Mouse (Mus musculus): ENCODE data around the gene 4930507D05Rik. TPM values are rescaled to one million over a fixed set of nuclear protein-coding genes. Genes with fewer than 3 reads are reported as not detected.
"Not testable (repeated sequence)": the region's sequence is repeated elsewhere in the genome, so short reads cannot be mapped to it uniquely, and the experiment has no call there.

Gene 4930507D05Rik
- polyA plus RNA-seq, 1 experiment = 0.27 TPM

GRCm38 (mm10) chr10:62422255-62422654 lies 27.0 kb upstream of the 4930507D05Rik start, which contains the start of gene Hkdc1:
Gene Hkdc1, minus strand, starts transcription at chr10:62422491.
- Histone ChIP-seq H3K4me3 (ENCODE audit: control insufficient read depth, insufficient read depth, low read length) (no peak within 1 kb of the TSS), H3K27ac (ENCODE audit: control insufficient read depth, insufficient read depth, low read length) (no peak within 1 kb of the TSS), H3K27me3 (ENCODE audit: control insufficient read depth, insufficient read depth, low read length) (no peaks in the 10 kb centered on the region), H3K4me1 (replicated peaks; ENCODE audit: control insufficient read depth, insufficient read depth, low read length) (no peaks in the 10 kb centered on the region), H3K36me3 (ENCODE audit: control insufficient read depth, insufficient read depth, low read length) (no peaks in the 10 kb centered on the region)
- no peak for DNase-seq
- TF ChIP-seq CTCF (IDR thresholded peaks at IDR 0.05; ENCODE audit: borderline replicate concordance, control insufficient read depth, extremely low read depth, insufficient read depth, low read length, poor library complexity) (no peak), POLR2A (IDR thresholded peaks at IDR 0.05; ENCODE audit: control insufficient read depth, extremely low read depth, insufficient read depth, low read length, poor library complexity) (no peak)
- 76% methylated on average over 15 of the region's 15 CpGs for WGBS

DNA sequence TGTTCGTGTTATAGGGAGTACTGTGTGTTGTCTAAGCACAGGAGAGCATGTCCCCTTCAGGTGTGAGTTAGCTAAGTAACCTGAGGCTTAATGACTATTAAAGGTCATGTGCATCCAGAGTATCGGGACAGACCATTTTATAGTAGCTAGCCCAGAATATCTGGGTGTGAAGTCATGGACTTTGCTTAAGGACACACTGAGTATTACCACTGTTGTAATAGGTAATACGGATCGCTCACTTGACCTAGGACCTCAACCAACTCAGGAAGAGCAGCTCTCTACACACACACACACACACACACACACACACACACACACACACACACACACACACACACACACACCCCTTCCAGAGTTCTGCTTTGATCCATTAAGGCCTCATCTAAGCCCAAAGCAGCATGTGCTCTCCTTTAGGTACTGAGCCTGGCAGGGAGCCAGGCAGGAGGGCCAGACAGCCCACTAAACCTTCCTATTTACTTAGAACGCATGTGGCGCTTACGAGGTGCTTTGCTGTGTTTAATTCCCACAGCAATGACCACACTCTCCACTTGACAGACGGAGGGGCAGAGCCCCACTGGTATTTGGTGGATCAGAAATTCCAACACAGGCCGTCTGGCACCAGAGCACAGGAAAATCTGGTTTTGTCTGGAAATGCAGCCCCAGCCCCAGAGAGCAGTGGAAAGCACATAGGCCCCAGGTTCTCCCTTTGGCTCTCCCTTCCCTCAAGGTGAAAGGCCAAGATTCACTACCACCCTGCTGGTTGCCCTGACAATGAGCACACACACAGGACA lies 24.0 kb upstream of the 4930507D05Rik start:
- Histone ChIP-seq H3K27ac (ENCODE audit: control insufficient read depth, insufficient read depth, low read length) (no peak overlapping the region), H3K4me3 (ENCODE audit: control insufficient read depth, insufficient read depth, low read length) (no peak overlapping the region), H3K36me3 (ENCODE audit: control insufficient read depth, insufficient read depth, low read length) (peaks cover 17% of the 10 kb centered on the region), H3K27me3 (ENCODE audit: control insufficient read depth, insufficient read depth, low read length) (no peaks in the 10 kb centered on the region), H3K4me1 (replicated peaks; ENCODE audit: control insufficient read depth, insufficient read depth, low read length) (no peaks in the 10 kb centered on the region)
- DNase-seq = no peak
- WGBS = 73% methylated on average over 9 of the region's 9 CpGs
- TF ChIP-seq CTCF (IDR thresholded peaks at IDR 0.05; ENCODE audit: borderline replicate concordance, control insufficient read depth, extremely low read depth, insufficient read depth, low read length, poor library complexity) (no peak), POLR2A (IDR thresholded peaks at IDR 0.05; ENCODE audit: control insufficient read depth, extremely low read depth, insufficient read depth, low read length, poor library complexity) (no peak)

- peaks cover 62% of the 10 kb centered on the region for H3K36me3 ChIP-seq (ENCODE audit: control insufficient read depth, insufficient read depth, low read length)
- DNase-seq = no peak
- no peak for TF ChIP-seq POLR2A (IDR thresholded peaks at IDR 0.05; ENCODE audit: control insufficient read depth, extremely low read depth, insufficient read depth, low read length, poor library complexity)
- TF ChIP-seq CTCF (IDR thresholded peaks at IDR 0.05; ENCODE audit: borderline replicate concordance, control insufficient read depth, extremely low read depth, insufficient read depth, low read length, poor library complexity) = no peak
- no peak overlapping the region for H3K4me3 ChIP-seq (ENCODE audit: control insufficient read depth, insufficient read depth, low read length)
- H3K4me1 ChIP-seq (replicated peaks; ENCODE audit: control insufficient read depth, insufficient read depth, low read length) = no peaks in the 10 kb centered on the region
- H3K27ac ChIP-seq (ENCODE audit: control insufficient read depth, insufficient read depth, low read length) = no peak overlapping the region
- 92% methylated on average over 5 of the region's 5 CpGs for WGBS
- no peaks in the 10 kb centered on the region for H3K27me3 ChIP-seq (ENCODE audit: control insufficient read depth, insufficient read depth, low read length)
These were observed 18.9 kb upstream of the 4930507D05Rik start for GRCm38 (mm10) chr10:62430427-62430826.

DNA sequence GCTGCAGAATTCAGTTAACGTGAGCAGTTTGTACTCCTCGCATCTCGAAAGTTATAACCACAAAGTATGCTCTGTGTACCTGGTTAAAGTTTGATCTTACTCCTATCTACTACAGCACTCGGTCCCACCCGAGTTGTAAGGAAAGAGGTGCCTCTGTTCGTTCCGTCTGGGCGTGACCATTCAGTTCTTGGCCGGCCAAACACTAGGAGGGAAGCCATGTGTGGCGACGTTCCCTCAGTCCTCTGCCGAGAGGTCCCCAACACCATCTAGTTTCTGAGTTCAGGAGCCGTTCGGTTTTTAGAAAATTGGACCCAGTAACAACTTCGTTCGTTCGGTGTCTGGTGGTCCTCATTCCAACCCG lies 971 bp downstream of the 4930507D05Rik start:
- Histone ChIP-seq H3K36me3 (ENCODE audit: control insufficient read depth, insufficient read depth, low read length) (peaks cover 9% of the 10 kb centered on the region; the same call in 1 of the 2 replicates), H3K4me3 (ENCODE audit: control insufficient read depth, insufficient read depth, low read length) (peak overlapping the region; percentile 78), H3K27ac (ENCODE audit: control insufficient read depth, insufficient read depth, low read length) (no peak overlapping the region), H3K4me1 (replicated peaks; ENCODE audit: control insufficient read depth, insufficient read depth, low read length) (peaks cover 8% of the 10 kb centered on the region), H3K27me3 (ENCODE audit: control insufficient read depth, insufficient read depth, low read length) (no peaks in the 10 kb centered on the region)
- 46% methylated on average over 18 of the region's 18 CpGs for WGBS
- TF ChIP-seq CTCF (IDR thresholded peaks at IDR 0.05; ENCODE audit: borderline replicate concordance, control insufficient read depth, extremely low read depth, insufficient read depth, low read length, poor library complexity) = no peak
- TF ChIP-seq POLR2A (IDR thresholded peaks at IDR 0.05; ENCODE audit: control insufficient read depth, extremely low read depth, insufficient read depth, low read length, poor library complexity) = no peak
- DNase-seq = peak; percentile 11

- not testable (repeated sequence) for H3K27ac ChIP-seq (ENCODE audit: control insufficient read depth, insufficient read depth, low read length); H3K4me1 ChIP-seq (replicated peaks; ENCODE audit: control insufficient read depth, insufficient read depth, low read length); H3K27me3 ChIP-seq (ENCODE audit: control insufficient read depth, insufficient read depth, low read length); H3K4me3 ChIP-seq (ENCODE audit: control insufficient read depth, insufficient read depth, low read length); DNase-seq
- peaks cover 15% of the 10 kb centered on the region for H3K36me3 ChIP-seq (ENCODE audit: control insufficient read depth, insufficient read depth, low read length)
- 91% methylated on average over 11 of the region's 11 CpGs for WGBS
These were observed 2.7 kb downstream of the 4930507D05Rik start for GRCm38 (mm10) chr10:62452001-62452400.

GRCm38 (mm10) chr10:62461321-62461720 lies 12.0 kb downstream of the 4930507D05Rik start:
- Histone ChIP-seq H3K27me3 (ENCODE audit: control insufficient read depth, insufficient read depth, low read length) (no peaks in the 10 kb centered on the region), H3K4me1 (replicated peaks; ENCODE audit: control insufficient read depth, insufficient read depth, low read length) (no peaks in the 10 kb centered on the region), H3K36me3 (ENCODE audit: control insufficient read depth, insufficient read depth, low read length) (peaks cover 29% of the 10 kb centered on the region), H3K4me3 (ENCODE audit: control insufficient read depth, insufficient read depth, low read length) (no peak overlapping the region), H3K27ac (ENCODE audit: control insufficient read depth, insufficient read depth, low read length) (no peak overlapping the region)
- TF ChIP-seq CTCF (IDR thresholded peaks at IDR 0.05; ENCODE audit: borderline replicate concordance, control insufficient read depth, extremely low read depth, insufficient read depth, low read length, poor library complexity) = no peak
- no peak for TF ChIP-seq POLR2A (IDR thresholded peaks at IDR 0.05; ENCODE audit: control insufficient read depth, extremely low read depth, insufficient read depth, low read length, poor library complexity)
- DNase-seq = no peak

DNA sequence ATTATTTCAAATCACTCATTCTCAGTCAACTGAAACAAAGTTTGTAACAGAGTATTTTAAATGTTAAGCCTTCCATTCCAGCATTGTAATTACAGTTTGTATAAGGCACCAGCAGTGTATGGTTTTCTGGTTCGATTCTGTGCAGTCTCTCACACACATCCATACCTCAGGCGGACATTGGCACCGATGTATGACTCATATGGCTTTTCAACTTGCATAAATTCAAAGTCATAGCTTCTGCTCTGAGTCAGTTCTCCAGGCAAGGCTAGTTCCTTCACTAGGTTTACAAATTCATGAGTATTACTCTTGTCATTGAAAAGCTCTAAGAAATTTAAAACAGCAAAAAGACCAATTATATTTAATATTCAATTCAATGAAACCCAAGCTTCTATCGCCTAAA lies 20.4 kb downstream of the 4930507D05Rik start:
- no peak overlapping the region for H3K27ac ChIP-seq (ENCODE audit: control insufficient read depth, insufficient read depth, low read length)
- TF ChIP-seq POLR2A (IDR thresholded peaks at IDR 0.05; ENCODE audit: control insufficient read depth, extremely low read depth, insufficient read depth, low read length, poor library complexity) (no peak), CTCF (IDR thresholded peaks at IDR 0.05; ENCODE audit: borderline replicate concordance, control insufficient read depth, extremely low read depth, insufficient read depth, low read length, poor library complexity) (no peak)
- no peak for DNase-seq
- H3K27me3 ChIP-seq (ENCODE audit: control insufficient read depth, insufficient read depth, low read length) = no peaks in the 10 kb centered on the region
- peaks cover 7% of the 10 kb centered on the region; the same call in 1 of the 2 replicates for H3K36me3 ChIP-seq (ENCODE audit: control insufficient read depth, insufficient read depth, low read length)
- no peaks in the 10 kb centered on the region for H3K4me1 ChIP-seq (replicated peaks; ENCODE audit: control insufficient read depth, insufficient read depth, low read length)
- H3K4me3 ChIP-seq (ENCODE audit: control insufficient read depth, insufficient read depth, low read length) = no peak overlapping the region
- WGBS = 97% methylated on average over 4 of the region's 4 CpGs

Data from thymus, adult 2 months (tissue).